Mouse (Mus musculus) kidney, embryonic 16.5 days (tissue): ENCODE results near the gene Stk17b. TPM values are rescaled to one million over a fixed set of nuclear protein-coding genes. Genes with fewer than 3 reads are reported as not detected.
A peak's percentile ranks its signal among the peaks of the same experiment; 100 is the strongest.
"Not testable (repeated sequence)": the region's sequence is repeated elsewhere in the genome, so short reads cannot be mapped to it uniquely, and the experiment has no call there.

ENCODE experiments used
- ATAC-seq: fragments of 200-750 bp; cut with Nextera tagmentation; 2 replicates; pipeline ENCODE4 v1.8.0; 2017; ENCODE audit warnings: moderate TSS enrichment; ENCODE audit not compliant: low FRiP score, low TSS enrichment
- H3K27ac ChIP-seq: fragments of 300-500 bp; sonication (generic); 2 replicates; pipeline ENCODE4 v1.5.1; 2014; ENCODE audit warnings: low read length
- H3K27me3 ChIP-seq: fragments of 300-500 bp; sonication (generic); 2 replicates; pipeline ENCODE4 v1.6.1; 2014; ENCODE audit warnings: low read length, control low read depth, mixed read lengths; ENCODE audit not compliant: insufficient read depth
- H3K36me3 ChIP-seq: fragments of 300-500 bp; sonication (generic); 2 replicates; pipeline ENCODE4 v1.6.1; 2014; ENCODE audit warnings: low read length, control low read depth, mixed read lengths; ENCODE audit not compliant: insufficient read depth
- H3K4me1 ChIP-seq: fragments of 300-500 bp; sonication (generic); 2 replicates; pipeline ENCODE4 v1.6.1; 2014; ENCODE audit warnings: low read length, control low read depth, mixed read lengths; ENCODE audit not compliant: insufficient read depth
- H3K4me2 ChIP-seq: fragments of 300-500 bp; sonication (generic); replicated peaks from 2 replicates; pipeline ENCODE4 v1.6.1; 2014; ENCODE audit warnings: low read depth, low read length
- H3K4me3 ChIP-seq: fragments of 300-500 bp; sonication (generic); 2 replicates; pipeline ENCODE4 v1.5.1; 2014; ENCODE audit warnings: mild to moderate bottlenecking, low read length
- H3K9ac ChIP-seq: fragments of 300-500 bp; sonication (generic); replicated peaks from 2 replicates; pipeline ENCODE4 v1.6.1; 2014; ENCODE audit warnings: low read length
- H3K9me3 ChIP-seq: fragments of 300-500 bp; sonication (generic); 2 replicates; pipeline ENCODE4 v1.6.1; 2016; ENCODE audit warnings: low read length, control low read depth
- WGBS: fragments of 180-500 bp; shearing (Covaris S2); extraction: QIAGEN DNeasy Blood & Tissue Kit; methylation state at CpG from one replicate; pipeline ENCODE4 v1.1.7; 2014; 5-methylcytosine and 5-hydroxymethylcytosine counted together
- polyA plus RNA-seq: library from polyadenylated mRNA; unstranded; fragments of >200 nt; fragmentation: Nextera tagmentation; extraction: Ambion mirVana; gene quantifications from 2 replicates; pipeline ENCODE4 v1.2.1, GENCODE M21; 2015

Gene Stk17b
- polyA plus RNA-seq, 1 experiment from 2014 or later = 20.8 TPM

- H3K36me3 ChIP-seq = no peaks in the 10 kb centered on the region
- no peak overlapping the region for H3K9ac ChIP-seq
- no peak for ATAC-seq
- H3K9me3 ChIP-seq = no peaks in the 10 kb centered on the region
- 81% methylated on average over 4 of the region's 4 CpGs for WGBS
- no peak overlapping the region for H3K27ac ChIP-seq
- H3K27me3 ChIP-seq = no peaks in the 10 kb centered on the region
- H3K4me2 ChIP-seq = no peak overlapping the region
- no peaks in the 10 kb centered on the region for H3K4me1 ChIP-seq
- H3K4me3 ChIP-seq = no peak overlapping the region
Measured at GRCm38 (mm10) chr1:53740777-53741336, 44.2 kb downstream of the Stk17b start.

GRCm38 (mm10) chr1:53740077-53740776, 44.8 kb downstream of the Stk17b start:
- not testable (repeated sequence) for H3K4me1 ChIP-seq, H3K27me3 ChIP-seq, H3K27ac ChIP-seq, H3K9me3 ChIP-seq, H3K9ac ChIP-seq, H3K36me3 ChIP-seq, H3K4me3 ChIP-seq, H3K4me2 ChIP-seq
- 40% methylated on average over 3 of the region's 4 CpGs for WGBS
- ATAC-seq = peak; percentile 23; the same call in 1 of the 2 replicates

GRCm38 (mm10) chr1:53736583-53736982, 48.4 kb downstream of the Stk17b start:
- Histone ChIP-seq H3K9ac (no peak overlapping the region), H3K4me2 (no peak overlapping the region), H3K36me3 (no peaks in the 10 kb centered on the region), H3K4me1 (no peaks in the 10 kb centered on the region), H3K9me3 (no peaks in the 10 kb centered on the region), H3K4me3 (no peak overlapping the region), H3K27me3 (no peaks in the 10 kb centered on the region), H3K27ac (no peak overlapping the region)
- ATAC-seq = no peak
- 92% methylated on average over 3 of the region's 3 CpGs for WGBS

- Histone ChIP-seq H3K4me2 (no peak overlapping the region), H3K36me3 (no peaks in the 10 kb centered on the region), H3K27ac (no peak overlapping the region), H3K4me1 (no peaks in the 10 kb centered on the region), H3K27me3 (no peaks in the 10 kb centered on the region), H3K4me3 (no peak overlapping the region), H3K9ac (no peak overlapping the region), H3K9me3 (no peaks in the 10 kb centered on the region)
- no peak for ATAC-seq
- WGBS = 67% methylated on average over 5 of the region's 5 CpGs
Measured at GRCm38 (mm10) chr1:53728489-53729225, 56.4 kb downstream of the Stk17b start.

GRCm38 (mm10) chr1:53726883-53727282, 58.1 kb downstream of the Stk17b start:
- Histone ChIP-seq H3K4me3 (no peak overlapping the region), H3K27ac (no peak overlapping the region), H3K9ac (no peak overlapping the region), H3K9me3 (no peaks in the 10 kb centered on the region), H3K36me3 (no peaks in the 10 kb centered on the region), H3K4me1 (no peaks in the 10 kb centered on the region), H3K4me2 (no peak overlapping the region), H3K27me3 (no peaks in the 10 kb centered on the region)
- 94% methylated on average over 2 of the region's 2 CpGs for WGBS
- no peak for ATAC-seq

- no peaks in the 10 kb centered on the region for H3K4me1 ChIP-seq
- H3K4me2 ChIP-seq = no peak overlapping the region
- no peak for ATAC-seq
- H3K4me3 ChIP-seq = no peak overlapping the region
- H3K9ac ChIP-seq = no peak overlapping the region
- H3K36me3 ChIP-seq = no peaks in the 10 kb centered on the region
- no peaks in the 10 kb centered on the region for H3K9me3 ChIP-seq
- no peaks in the 10 kb centered on the region for H3K27me3 ChIP-seq
- no peak overlapping the region for H3K27ac ChIP-seq
Measured at GRCm38 (mm10) chr1:53721353-53721752, 63.7 kb downstream of the Stk17b start.

- Histone ChIP-seq H3K4me3 (no peak overlapping the region), H3K4me1 (no peaks in the 10 kb centered on the region), H3K9me3 (no peaks in the 10 kb centered on the region), H3K27ac (no peak overlapping the region), H3K4me2 (no peak overlapping the region), H3K9ac (no peak overlapping the region), H3K36me3 (no peaks in the 10 kb centered on the region), H3K27me3 (no peaks in the 10 kb centered on the region)
- 36% methylated on average over 5 of the region's 5 CpGs for WGBS
- no peak for ATAC-seq
Measured at GRCm38 (mm10) chr1:53720601-53721351, 64.2 kb downstream of the Stk17b start.

GRCm38 (mm10) chr1:53715966-53716515, 69.0 kb downstream of the Stk17b start:
- no peak for ATAC-seq

GRCm38 (mm10) chr1:53715446-53715845, 69.6 kb downstream of the Stk17b start:
- H3K9ac ChIP-seq = no peak overlapping the region
- H3K36me3 ChIP-seq = no peaks in the 10 kb centered on the region
- no peak for ATAC-seq
- H3K4me1 ChIP-seq = no peaks in the 10 kb centered on the region
- H3K27me3 ChIP-seq = no peaks in the 10 kb centered on the region
- H3K4me2 ChIP-seq = no peak overlapping the region
- H3K9me3 ChIP-seq = no peaks in the 10 kb centered on the region
- WGBS = 3% methylated on average over 4 of the region's 4 CpGs
- no peak overlapping the region for H3K4me3 ChIP-seq
- no peak overlapping the region for H3K27ac ChIP-seq

More at GRCm38 (mm10) chr1:53715966-53716515, 69.0 kb downstream of the Stk17b start:
- Histone ChIP-seq H3K4me1 (no peaks in the 10 kb centered on the region), H3K36me3 (no peaks in the 10 kb centered on the region), H3K4me3 (no peak overlapping the region), H3K9me3 (no peaks in the 10 kb centered on the region), H3K27me3 (no peaks in the 10 kb centered on the region), H3K27ac (no peak overlapping the region), H3K4me2 (no peak overlapping the region), H3K9ac (no peak overlapping the region)
- 76% methylated on average over 1 of the region's 1 CpGs for WGBS
